Mouse (Mus musculus) heart, adult 18-20 months (tissue): ENCODE data around the gene Zfp879. TPM values are rescaled to one million over a fixed set of nuclear protein-coding genes. Genes with fewer than 3 reads are reported as not detected.

ENCODE experiments used
- DNase-seq, 2 experiments: peaks; one replicate each; pipeline ENCODE4 v3.0.0; 2021 to 2022; ENCODE audit warnings: mixed read lengths in 1 of 2
- long read RNA-seq, 2 experiments: library from polyadenylated mRNA; stranded (forward); transcript quantifications; one replicate each; pipeline ENCODE4 v2.0.0; 2021
- total RNA-seq, 2 experiments: library from RNA; stranded (reverse); gene quantifications; 2 replicates each; pipeline ENCODE4 v1.2.3; 2021

Gene Zfp879
- total RNA-seq: 1 to 10 TPM; 1.4 to 1.6 TPM
- long read RNA-seq, experiment 1: 0 reads
- long read RNA-seq, experiment 2, partial matches to known transcripts: 0 of 2 reads
- long read RNA-seq, experiment 2, other reads (novel, unspliced or antisense): 2 of 2 reads

DNA sequence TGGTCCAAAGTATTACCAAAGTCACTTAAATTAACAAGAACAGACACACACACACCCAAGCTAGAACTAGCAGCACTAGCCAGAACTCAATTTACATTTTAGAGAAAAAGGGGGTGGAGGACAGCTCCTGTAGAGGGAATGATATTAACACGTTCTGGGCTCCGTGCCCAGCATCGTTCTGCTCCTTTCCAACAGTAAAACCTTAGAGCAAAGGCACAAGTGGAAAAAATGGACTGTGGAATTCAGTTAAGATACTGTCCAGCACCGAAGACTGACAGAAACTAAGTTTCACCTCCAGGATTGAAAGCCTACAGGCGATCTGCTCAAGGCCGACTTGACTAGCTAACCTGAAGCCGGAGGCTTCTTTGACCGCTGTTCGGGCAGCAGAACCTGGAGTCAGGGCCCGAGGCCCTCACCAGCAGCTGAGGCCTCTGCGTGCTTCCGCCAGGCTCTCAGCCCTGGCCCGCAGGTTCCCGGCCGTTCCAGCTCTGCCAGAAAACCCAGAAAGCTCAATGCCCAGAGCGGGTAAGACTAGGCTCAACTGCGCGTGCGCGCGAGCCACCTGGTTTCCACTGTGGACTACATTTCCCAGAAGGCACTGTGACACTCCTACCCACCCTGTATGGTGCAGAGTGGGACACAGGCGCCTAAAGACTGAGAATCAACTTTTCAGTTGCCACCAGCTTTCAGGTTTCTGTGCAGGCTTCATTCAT, at the start of gene Zfp879:
TSS of gene Zfp879 (minus strand) at position 530 of the 713 bp plus-strand sequence.
- DNase-seq: peak; percentile 92 to 93

DNA sequence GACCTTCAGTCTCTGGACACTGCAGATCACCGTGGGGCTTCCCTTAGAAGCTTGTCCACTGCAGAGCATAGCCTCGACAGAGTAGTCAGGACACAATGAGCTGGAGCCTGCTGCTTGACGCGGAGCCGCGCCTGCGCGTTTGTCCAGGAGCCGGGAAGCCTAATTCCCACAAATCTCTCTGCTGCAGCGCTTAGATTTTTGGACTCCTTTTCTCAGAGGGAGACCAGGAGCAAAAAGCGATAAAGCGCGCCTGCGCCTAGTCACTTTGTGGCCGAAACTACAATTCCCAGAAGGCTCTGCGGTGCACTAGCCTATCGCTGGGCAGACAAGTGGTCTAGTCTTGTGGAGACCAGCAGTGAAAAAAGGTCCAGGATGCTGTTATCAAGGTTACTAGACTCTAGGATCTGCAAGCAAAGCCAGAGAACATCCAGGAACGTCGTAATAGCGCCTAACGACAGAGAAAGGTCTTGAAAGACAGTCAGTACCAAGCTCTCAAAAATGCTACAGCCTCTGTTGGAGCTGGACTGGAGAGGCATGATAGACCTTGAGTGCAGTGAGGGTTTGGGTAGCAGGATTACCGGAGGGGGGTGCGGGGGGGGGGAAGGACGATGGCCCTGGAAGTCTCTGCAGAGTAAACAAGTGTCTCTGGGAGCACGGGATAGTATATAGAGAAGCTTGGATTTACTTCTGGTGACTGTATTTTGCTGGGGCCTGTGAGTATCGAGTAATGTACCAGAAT, 46.2 kb upstream of the Zfp879 start, which contains the start of gene Zfp454:
TSS of gene Zfp454 (minus strand) at position 262 of the 739 bp plus-strand sequence.
- peak; percentile 90 to 94 for DNase-seq

DNA sequence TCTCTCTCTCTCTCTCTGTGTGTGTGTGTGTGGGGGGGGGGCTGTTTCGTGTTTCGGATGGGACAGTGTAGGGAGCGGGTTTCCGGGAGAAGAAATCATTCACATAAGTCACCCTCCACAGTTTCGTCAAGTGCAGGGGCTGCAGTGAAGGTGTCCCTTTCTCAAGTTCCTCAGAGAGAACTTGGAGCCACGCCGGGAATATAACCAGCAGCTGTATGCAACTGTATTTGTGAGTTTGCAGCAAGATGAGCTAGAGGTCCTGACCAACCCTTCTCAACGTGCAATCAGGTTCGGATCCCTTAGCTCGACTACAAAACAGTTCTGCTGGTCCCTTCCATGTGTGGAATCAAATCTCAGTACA, 45.6 kb upstream of the Zfp879 start:
- no peak for DNase-seq

DNA sequence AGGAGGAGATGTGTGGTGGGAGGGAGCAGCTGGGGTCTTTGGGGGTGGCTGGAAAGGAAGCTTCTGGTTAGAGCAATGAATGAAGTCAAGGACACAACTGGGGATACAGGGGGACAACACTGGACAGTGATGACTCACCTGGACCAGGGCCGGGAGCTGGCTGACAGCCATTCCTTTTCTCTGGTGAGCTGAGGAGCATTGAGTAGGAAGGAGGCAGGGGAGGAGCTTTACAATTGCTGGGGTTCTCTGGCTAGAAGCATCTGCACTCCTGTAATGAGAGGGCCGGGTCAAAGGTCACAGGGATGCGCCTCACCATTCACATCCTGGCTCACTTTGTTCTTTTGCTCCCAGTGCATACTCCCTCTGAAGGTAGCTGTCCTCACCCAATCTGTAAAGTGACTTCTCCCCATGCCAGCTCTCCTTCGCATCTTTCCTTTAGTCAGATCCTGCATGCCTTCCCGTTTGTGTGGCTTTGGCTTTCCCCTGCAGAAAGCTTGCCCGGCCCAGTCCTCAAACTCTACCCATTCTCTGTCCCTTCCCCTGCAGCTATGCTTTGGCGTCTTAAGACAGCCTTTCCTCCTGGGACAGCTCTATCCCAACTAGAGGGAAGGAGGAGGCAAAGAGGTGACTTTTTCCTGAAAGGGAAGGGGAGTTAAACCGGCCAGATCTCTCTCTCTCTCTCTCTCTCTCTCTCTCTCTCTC, 45.0 kb upstream of the Zfp879 start:
- no peak for DNase-seq

DNA sequence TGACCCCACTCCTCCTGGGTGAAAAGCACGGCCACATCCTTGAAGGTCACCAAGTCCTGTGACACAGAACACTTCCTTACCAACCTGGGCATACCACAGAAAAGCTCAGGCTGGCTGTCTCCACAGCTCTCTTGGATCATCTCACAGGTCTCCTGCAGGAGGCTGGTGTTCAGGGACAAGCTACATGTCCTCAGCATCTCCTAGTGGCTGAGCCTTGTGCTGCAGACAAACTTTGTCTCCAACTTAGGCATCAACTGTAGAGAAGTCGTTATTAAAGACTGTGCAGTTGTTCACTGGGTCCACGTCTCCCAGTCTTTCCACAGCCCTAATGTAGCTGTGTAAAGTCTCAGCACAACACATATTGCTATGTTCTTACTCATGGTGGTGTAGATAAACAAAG, 42.4 kb upstream of the Zfp879 start:
- DNase-seq: no peak

DNA sequence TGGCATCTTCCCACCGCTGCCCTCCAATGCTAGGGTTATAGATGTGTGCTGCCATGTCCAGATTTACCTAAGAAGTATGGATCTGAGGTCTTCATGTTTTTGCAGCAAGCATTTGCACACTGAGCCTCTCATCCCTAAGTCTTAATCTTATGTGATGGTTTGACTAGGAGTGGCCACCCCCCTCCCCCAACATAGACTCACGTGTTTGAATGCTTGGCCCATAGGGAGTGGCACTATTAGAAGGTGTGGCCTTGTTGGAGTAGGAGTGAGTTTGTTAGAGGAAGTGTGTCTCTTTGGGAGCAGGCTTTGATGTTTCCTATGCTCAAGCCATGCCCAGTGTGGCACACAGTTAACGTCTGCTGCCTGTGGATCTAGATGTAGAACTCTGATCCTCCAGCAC, 37.3 kb upstream of the Zfp879 start:
- no peak for DNase-seq

DNA sequence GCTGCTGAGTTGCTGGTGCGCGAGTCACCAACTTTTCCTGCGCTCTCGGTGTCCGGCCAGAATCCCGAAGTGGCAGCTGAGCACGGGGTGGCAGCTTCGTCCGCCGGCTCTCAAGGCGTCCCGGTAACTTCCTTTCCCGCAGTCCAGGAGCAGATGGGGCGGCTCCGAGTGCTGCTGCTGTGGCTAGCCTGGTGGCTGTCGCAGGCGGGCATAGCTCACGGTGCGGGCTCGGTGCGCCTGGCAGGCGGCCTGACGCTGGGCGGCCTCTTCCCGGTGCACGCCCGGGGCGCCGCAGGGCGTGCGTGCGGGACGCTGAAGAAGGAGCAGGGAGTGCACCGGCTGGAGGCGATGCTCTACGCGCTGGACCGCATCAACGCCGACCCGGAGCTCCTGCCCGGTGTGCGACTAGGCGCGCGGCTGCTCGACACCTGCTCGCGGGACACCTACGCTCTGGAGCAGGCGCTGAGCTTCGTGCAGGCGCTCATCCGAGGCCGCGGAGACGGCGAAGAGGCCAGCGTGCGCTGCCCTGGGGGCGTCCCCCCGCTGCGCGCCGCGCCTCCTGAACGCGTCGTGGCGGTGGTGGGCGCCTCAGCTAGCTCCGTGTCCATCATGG, 9.7 kb upstream of the Zfp879 start:
- no peak for DNase-seq

DNA sequence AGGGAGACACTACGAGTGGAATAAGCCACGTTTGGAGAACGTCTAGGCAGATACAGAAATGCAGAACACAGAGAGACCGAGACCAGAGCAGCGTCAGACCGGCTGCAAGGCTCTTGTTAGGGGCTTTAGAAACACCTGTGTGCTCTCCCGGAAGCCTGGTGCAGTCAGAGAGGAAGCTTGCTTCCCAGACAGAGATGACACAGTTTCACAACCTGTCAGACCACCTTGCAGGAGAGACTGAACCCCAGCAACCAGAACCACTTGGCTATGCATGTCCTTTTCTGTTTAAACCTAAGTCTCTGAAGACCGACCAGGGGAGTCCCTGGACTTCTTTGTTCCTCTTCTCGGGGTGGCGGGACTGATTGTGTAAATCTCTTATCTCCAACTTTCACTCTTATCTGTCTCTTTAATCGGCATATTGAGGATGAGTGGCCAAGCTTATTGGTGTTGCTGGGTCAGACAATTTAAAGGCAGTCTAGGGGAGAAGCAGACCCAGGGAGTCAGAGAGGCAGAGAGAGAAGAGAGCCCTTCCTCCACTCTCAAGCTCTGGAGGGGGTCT, 8.9 kb upstream of the Zfp879 start, which contains the start of gene Grm6:
TSS of gene Grm6 (plus strand) at position 509 of the 559 bp plus-strand sequence.
- no peak for DNase-seq

DNA sequence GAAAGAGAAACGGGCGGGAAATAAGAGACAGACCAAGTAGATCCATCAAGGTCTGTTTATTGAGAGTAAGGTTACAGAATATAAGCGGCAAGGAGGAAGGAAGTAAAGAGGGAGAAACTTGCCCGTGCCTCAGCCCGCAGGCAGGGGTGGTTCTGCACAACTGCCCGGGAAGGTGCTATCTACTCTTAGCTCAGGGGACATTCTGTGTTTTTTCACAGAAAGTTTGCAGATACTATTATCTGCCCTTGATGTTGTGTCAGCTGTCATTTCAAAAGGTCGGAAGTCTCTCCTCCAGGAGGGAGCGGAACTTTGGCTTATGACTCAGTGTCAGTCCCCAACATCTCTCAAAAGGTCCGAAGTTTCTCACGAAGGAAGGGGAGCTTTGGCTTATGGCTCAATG, 8.0 kb upstream of the Zfp879 start:
- no peak for DNase-seq

DNA sequence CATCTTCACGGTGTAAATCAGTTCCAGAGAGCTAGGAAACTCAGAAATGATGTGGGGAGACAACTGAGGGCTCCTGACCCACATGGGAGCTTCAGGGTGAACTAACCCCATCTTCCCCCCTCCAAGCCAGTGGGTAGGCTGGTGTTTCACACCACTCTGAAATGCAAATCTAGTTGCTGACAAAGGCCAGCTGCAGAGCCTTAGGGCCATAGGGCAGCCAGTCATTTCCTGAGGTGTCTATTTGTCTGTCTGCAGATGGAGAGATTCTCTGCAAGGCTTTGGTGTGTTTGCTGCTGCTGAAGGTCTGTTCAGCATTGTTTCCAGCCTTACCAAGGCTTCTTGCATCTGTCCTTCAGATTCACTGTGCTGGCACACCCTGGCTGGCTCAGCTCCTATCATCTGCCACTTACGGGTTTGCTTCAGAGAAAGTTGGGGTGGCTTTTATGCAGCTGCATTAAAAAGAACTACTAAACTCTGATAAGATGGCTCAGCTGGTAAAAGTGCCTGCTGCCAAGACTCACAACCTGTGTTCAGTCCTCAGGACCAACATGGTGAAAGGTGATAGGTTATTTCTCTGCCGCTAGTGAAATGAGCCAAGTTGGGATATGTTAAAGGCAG, 7.3 kb upstream of the Zfp879 start:
- DNase-seq: no peak

DNA sequence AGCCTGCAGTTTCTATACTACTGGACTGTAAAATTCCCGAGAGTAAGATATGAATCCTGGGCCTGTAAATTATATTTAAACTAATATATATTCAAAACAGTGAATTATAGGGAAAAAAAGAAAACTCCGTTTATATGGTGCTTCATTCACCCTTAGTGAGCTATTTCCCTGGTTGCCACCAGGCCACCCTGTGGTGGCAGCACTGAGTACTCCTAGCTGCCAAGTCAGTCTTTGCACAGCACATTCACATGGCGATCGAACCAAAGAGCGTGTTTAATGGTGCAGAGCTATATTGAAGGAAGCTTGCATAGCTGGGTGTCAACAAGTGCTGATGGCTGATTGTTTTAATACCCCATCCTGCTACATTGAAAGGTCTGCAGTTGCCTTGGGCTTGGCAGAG, 5.7 kb upstream of the Zfp879 start:
- no peak for DNase-seq

DNA sequence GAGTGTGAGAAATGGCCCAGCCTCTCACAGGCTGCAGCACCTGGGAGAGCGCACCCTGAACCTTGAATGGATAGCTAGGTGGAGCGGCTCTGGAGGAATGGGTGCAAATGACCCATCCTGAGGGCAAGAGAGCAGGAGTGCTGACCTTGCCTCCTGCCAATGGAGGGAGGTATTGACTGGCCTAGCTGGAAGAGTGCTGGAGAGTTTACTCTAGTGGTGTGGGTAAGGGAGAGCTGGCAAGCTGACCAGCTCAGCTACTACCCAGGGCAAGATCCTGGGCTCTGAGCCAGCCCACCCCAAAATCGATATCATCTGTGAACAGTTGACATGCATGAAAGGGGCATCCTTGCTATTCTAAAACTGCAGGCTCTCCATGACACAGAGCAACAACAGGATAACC, 4.6 kb upstream of the Zfp879 start:
- no peak for DNase-seq

DNA sequence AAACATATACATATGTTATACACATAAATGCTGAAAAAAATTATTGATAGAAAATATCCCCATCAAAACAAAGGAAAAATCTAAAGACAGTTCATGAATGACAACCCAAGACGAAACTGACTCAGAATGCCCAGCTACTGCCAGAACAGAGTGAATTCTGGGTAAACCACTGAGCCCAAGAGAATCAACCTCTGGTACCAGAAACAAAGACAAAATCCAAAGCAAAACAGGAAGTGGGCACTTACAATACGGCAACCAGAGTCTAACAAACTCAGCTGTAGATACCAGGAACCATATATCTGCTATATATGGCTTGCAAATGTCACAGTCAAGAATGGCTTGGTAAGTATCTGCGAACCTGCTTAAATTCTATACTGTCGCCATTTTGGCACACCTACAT, 5.6 kb downstream of the Zfp879 start:
- DNase-seq: no peak

DNA sequence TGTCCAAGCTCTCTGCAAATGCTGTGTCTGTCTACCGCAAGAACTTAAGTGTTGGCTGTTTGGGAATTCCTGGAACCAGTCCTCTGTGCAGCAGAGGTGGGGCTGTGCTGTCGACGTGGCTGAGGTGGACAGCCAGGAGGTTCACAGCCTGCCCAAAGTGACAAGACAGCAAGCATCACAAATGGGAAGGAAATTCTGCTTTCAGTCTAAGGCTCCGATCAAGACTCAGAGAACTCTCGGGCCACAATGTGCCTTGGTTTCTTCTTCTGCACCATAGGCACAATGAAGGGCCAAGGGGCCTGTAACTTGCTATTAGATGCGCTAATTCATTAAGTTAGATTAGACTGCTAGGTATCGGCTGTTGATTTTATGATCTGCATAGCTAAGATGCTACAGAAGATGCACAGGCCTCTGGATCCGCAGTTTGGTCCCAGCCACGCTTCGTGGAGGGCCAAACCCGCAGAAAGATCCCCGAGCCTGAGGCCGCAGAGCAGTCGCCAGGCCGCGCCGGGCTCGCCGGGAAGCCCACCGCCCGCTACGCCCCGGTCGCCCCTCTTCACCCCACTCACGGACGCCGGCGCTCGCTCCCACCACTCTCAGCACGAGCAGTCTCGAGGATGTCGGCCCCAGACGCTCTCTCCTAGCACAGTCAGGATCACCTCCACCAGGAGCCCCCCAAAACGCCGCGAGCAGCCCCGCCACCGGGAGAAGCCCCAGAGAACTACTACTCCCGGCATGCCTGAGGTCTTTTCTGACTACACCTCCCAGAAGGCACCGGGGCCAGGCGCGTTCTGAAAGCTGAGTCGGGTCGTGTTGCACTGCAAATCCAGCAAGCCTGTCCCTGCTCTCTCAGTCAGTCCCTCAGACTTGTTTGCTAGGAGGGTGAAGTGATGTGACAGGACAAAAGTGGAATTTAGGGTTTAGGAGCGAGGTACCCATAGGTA, 14.1 kb downstream of the Zfp879 start, which contains the start of gene Zfp354c:
TSS of gene Zfp354c (minus strand) at position 715 of the 944 bp plus-strand sequence.
- DNase-seq: peak; percentile 89 to 94

DNA sequence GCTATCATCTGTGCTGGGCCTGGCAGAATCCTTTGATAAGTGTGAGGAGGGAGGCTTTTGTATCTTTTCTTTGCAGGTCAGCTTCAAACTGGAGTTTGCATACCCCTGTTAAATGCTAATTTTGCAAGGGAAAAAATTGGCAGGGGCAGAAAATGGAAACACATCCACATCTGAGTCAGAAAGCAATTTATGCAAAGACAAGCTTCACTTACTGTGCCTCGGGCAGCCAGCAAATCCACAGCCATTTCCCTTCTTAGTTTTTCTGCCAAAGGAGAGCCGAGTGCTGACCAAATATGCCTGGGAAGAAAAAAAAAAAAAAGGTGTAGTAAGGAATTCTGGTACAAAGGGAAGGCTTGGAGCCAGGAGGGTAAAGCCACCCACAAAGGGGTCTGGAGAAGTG, 15.1 kb downstream of the Zfp879 start:
- DNase-seq: no peak

DNA sequence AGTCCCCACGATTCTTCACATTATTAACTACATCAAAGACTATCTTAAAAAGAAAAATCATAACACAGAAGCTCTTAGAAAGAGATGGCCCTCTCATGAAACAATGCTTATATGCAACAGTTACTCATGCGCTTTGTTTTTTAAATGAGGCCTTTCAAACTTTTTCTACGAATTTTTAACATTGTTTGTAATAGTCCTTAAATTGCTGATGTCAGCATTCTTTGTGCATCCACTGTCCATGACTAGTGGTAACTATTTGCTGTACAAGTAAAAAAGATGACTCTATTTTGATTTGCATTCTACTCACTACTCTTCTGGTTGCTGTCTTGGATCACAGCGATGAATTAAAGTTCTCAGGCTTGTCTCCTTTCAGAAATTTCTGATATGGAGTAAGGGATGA, 27.1 kb downstream of the Zfp879 start:
- no peak for DNase-seq

DNA sequence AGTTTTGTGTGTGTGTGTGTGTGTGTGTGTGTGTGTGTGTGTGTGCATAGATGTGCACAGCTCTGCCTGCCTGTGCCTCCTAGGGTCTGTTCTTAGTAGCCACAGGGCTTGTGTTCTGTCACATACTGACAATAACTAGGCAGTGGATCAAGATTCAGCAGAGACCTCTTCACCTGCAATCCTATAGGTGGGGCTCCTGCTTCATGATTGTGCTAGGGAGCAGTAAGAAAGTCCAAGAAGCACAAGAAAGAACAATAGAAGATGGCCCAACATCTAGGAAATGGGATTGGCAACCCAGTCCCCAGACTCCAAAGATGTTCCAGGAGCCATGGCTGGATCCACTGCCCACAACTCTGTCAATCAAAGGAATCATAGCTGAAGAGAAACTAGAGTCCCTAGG, 42.5 kb downstream of the Zfp879 start:
- no peak for DNase-seq

DNA sequence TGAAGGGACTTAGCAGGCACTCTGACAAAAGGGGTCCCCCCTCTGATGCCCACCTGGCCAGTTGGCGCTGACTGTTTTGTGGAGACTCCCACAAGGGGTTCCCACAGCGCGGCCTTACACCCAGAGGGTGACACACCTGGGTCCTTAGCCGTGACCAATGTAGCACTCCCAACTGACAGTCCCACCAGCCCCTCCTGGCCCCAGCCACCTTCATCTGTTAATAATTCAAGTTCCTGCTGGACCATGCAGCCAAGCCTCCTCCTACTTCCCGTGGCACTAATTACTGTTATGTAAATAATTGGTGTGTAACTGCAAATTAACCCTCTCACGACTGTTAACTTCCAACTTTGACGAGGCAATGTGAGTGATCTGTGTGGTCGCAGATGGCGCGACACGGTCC, 43.7 kb downstream of the Zfp879 start:
- DNase-seq: no peak
